Mouse (Mus musculus) myocyte (in vitro differentiated cells): Measurements from ENCODE around the gene Smr3a. TPM values are rescaled to one million over a fixed set of nuclear protein-coding genes. Genes with fewer than 3 reads are reported as not detected.

Experiments
- H3K27me3 ChIP-seq: one replicate; pipeline ENCODE4 v1.6.1; 2011; ENCODE audit not compliant: control insufficient read depth, insufficient read depth, insufficient read length
- H3K36me3 ChIP-seq: one replicate; pipeline ENCODE4 v1.6.1; 2011; ENCODE audit not compliant: control insufficient read depth, insufficient read depth
- H3K4me2 ChIP-seq: one replicate; pipeline ENCODE4 v1.6.1; 2011; ENCODE audit warnings: low read depth, control low read depth
- H3K4me3 ChIP-seq: one replicate; pipeline ENCODE4 v1.5.1; 2011; ENCODE audit warnings: mild to moderate bottlenecking, control low read depth, moderate library complexity
- H3K79me2 ChIP-seq: one replicate; pipeline ENCODE4 v1.6.1; 2011; ENCODE audit not compliant: control insufficient read depth, insufficient read depth
- H3ac ChIP-seq: one replicate; pipeline ENCODE4 v1.6.1; 2011; ENCODE audit not compliant: control insufficient read depth, insufficient read length
- CEBPB ChIP-seq: IDR thresholded peaks from 2 replicates; pipeline ENCODE4 v1.6.1; 2011; ENCODE audit warnings: mild to moderate bottlenecking, moderate library complexity; ENCODE audit not compliant: poor library complexity, insufficient read depth, severe bottlenecking
- E2F4 ChIP-seq: IDR thresholded peaks from one replicate; pipeline ENCODE4 v1.6.1; 2011; ENCODE audit warnings: mild to moderate bottlenecking, control low read depth, moderate library complexity; ENCODE audit not compliant: insufficient read depth
- MAX ChIP-seq: IDR thresholded peaks from one replicate; pipeline ENCODE4 v1.6.1; 2011; ENCODE audit warnings: low read depth, mild to moderate bottlenecking, control low read depth
- MYOD1 ChIP-seq, 3 experiments: IDR thresholded peaks; one replicate each; pipeline ENCODE4 v1.6.1; 2011; ENCODE audit warnings: control low read depth in 2 of 3, low read depth in 2 of 3, mild to moderate bottlenecking in 2 of 3, moderate library complexity in 1 of 3; ENCODE audit not compliant: insufficient read length in 2 of 3, control insufficient read depth in 1 of 3
- MYOG ChIP-seq, 3 experiments: IDR thresholded peaks; one replicate each; pipeline ENCODE4 v1.6.1; 2011; ENCODE audit warnings: control low read depth in 2 of 3, low read depth in 2 of 3, mild to moderate bottlenecking in 2 of 3; ENCODE audit not compliant: insufficient read length in 2 of 3, control insufficient read depth in 1 of 3, insufficient read depth in 1 of 3
- POLR2A ChIP-seq: IDR thresholded peaks from one replicate; pipeline ENCODE4 v1.6.1; 2011; ENCODE audit warnings: low read depth, mild to moderate bottlenecking, control low read depth, moderate library complexity; ENCODE audit not compliant: insufficient read length
- POLR2AphosphoS2 ChIP-seq: IDR thresholded peaks from one replicate; pipeline ENCODE4 v1.6.1; 2011; ENCODE audit warnings: low read depth, control low read depth; ENCODE audit not compliant: insufficient read length
- REST ChIP-seq: IDR thresholded peaks from one replicate; pipeline ENCODE4 v1.6.1; 2011; ENCODE audit warnings: mild to moderate bottlenecking, control low read depth, moderate library complexity; ENCODE audit not compliant: insufficient read depth, insufficient read length
- SRF ChIP-seq: IDR thresholded peaks from one replicate; pipeline ENCODE4 v1.6.1; 2011; ENCODE audit warnings: low read depth; ENCODE audit not compliant: control insufficient read depth, insufficient read length
- TCF12 ChIP-seq: IDR thresholded peaks from one replicate; pipeline ENCODE4 v1.6.1; 2011; ENCODE audit warnings: mild to moderate bottlenecking, control low read depth; ENCODE audit not compliant: poor library complexity, insufficient read depth, severe bottlenecking
- TCF3 ChIP-seq: IDR thresholded peaks from one replicate; pipeline ENCODE4 v1.6.1; 2011; ENCODE audit warnings: low read depth, control low read depth; ENCODE audit not compliant: insufficient read length
- USF1 ChIP-seq: IDR thresholded peaks from one replicate; pipeline ENCODE4 v1.6.1; 2011; ENCODE audit warnings: low read depth, mild to moderate bottlenecking, control low read depth, moderate library complexity
- polyA plus RNA-seq: library from polyadenylated mRNA; unstranded; fragments of >200 nt; fragmentation: generic; extraction: Trizol; gene quantifications from one replicate; pipeline ENCODE4 v1.2.1, GENCODE M21; 2012; ENCODE audit warnings: missing spikeins

Smr3a gene
- not detected for polyA plus RNA-seq

- Histone ChIP-seq H3ac (no peak within 1 kb of the TSS), H3K27me3 (no peaks in the 10 kb centered on the region), H3K4me2 (no peak within 1 kb of the TSS), H3K79me2 (no peaks in the 10 kb centered on the region), H3K36me3 (no peaks in the 10 kb centered on the region), H3K4me3 (no peak within 1 kb of the TSS)
- TF ChIP-seq USF1 (no peak), MYOD1 (IDR thresholded peaks at IDR 0.05; ENCODE audit: control insufficient read depth in 1 of 3, insufficient read length in 2 of 3, low read depth in 2 of 3) (no peak), POLR2AphosphoS2 (no peak), TCF12 (no peak), REST (no peak), MYOG (IDR thresholded peaks at IDR 0.05; ENCODE audit: control insufficient read depth in 1 of 3, insufficient read depth in 1 of 3, insufficient read length in 2 of 3, low read depth in 2 of 3) (no peak), SRF (no peak), MAX (no peak), TCF3 (no peak), E2F4 (no peak), POLR2A (no peak), CEBPB (no peak)
Measured at GRCm38 (mm10) chr5:88002249-88002648, at the start of gene Smr3a. TSS of gene Smr3a (plus strand) at chr5:88002549.

- Histone ChIP-seq H3K36me3 (no peaks in the 10 kb centered on the region), H3ac (no peak within 1 kb of the TSS), H3K4me2 (no peak within 1 kb of the TSS), H3K27me3 (no peaks in the 10 kb centered on the region), H3K79me2 (no peaks in the 10 kb centered on the region), H3K4me3 (no peak within 1 kb of the TSS)
- TF ChIP-seq TCF3 (no peak), MYOD1 (IDR thresholded peaks at IDR 0.05; ENCODE audit: control insufficient read depth in 1 of 3, insufficient read length in 2 of 3, low read depth in 2 of 3) (no peak), REST (no peak), POLR2A (no peak), POLR2AphosphoS2 (no peak), CEBPB (no peak), SRF (no peak), MYOG (IDR thresholded peaks at IDR 0.05; ENCODE audit: control insufficient read depth in 1 of 3, insufficient read depth in 1 of 3, insufficient read length in 2 of 3, low read depth in 2 of 3) (no peak), USF1 (no peak), E2F4 (no peak), MAX (no peak)
Measured at GRCm38 (mm10) chr5:87969201-87969600, 33.1 kb upstream of the Smr3a start, which contains the start of the genes 2310003L06Rik and Gm28434. TSS of gene 2310003L06Rik (plus strand) at chr5:87969459. TSS of gene Gm28434 (plus strand) at chr5:87969517.

- Histone ChIP-seq H3K79me2 (no peaks in the 10 kb centered on the region), H3ac (no peak within 1 kb of the TSS), H3K4me3 (no peak within 1 kb of the TSS), H3K4me2 (no peak within 1 kb of the TSS), H3K36me3 (no peaks in the 10 kb centered on the region), H3K27me3 (no peaks in the 10 kb centered on the region)
- TF ChIP-seq REST (no peak), POLR2A (no peak), POLR2AphosphoS2 (no peak), USF1 (no peak), MAX (no peak), CEBPB (no peak)
Measured at GRCm38 (mm10) chr5:87979139-87979538, 23.2 kb upstream of the Smr3a start, which contains the start of gene Cabs1. TSS of gene Cabs1 (plus strand) at chr5:87979439.

DNA sequence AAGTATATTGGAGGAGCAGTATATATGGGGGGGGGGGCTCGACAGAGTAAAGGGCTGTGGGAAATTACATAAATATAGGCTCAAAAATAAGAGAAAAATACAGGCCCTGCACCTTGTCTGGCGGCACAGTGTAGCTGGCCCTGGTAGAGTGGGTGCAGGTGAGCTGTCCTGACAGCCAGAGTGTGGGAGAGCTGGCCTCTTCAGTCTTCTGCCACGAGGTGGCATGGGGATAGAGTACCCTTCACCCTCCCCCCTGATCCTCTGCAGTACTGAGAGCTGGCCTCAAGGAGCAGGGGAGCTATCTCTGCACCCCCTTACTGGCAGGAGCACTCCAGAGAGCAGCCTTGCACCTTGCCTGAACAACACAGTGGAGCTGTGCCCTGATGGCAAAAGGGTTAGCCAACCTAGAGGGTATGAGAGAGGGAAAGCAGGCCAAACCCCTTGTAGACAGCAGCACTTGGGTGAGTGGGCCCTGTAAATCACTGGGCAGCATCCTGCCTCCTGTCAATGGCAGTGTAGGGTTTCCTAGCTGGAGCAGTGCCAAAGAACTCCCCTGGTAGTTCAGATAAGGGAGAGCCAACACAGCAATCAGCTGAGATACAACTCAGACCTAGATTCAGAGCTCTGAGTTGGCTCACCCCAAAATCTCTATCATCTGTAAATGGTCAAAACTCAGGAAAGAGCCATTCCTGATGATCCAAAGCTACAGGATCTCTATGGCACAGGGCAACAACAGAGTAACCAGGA lies 19.7 kb upstream of the Smr3a start:
- Histone ChIP-seq H3K4me2 (no peak overlapping the region), H3K36me3 (no peaks in the 10 kb centered on the region), H3ac (no peak overlapping the region), H3K4me3 (no peak overlapping the region), H3K27me3 (no peaks in the 10 kb centered on the region), H3K79me2 (no peaks in the 10 kb centered on the region)
- TF ChIP-seq MYOD1 (IDR thresholded peaks at IDR 0.05; ENCODE audit: control insufficient read depth in 1 of 3, insufficient read length in 2 of 3, low read depth in 2 of 3) (no peak), USF1 (no peak), POLR2A (no peak), CEBPB (no peak), TCF12 (no peak), E2F4 (no peak), SRF (no peak), MAX (no peak), TCF3 (no peak), MYOG (IDR thresholded peaks at IDR 0.05; ENCODE audit: control insufficient read depth in 1 of 3, insufficient read depth in 1 of 3, insufficient read length in 2 of 3, low read depth in 2 of 3) (no peak), REST (no peak), POLR2AphosphoS2 (no peak)
